Mouse (Mus musculus): ENCODE results near the gene 9430007A20Rik. TPM values are rescaled to one million over a fixed set of nuclear protein-coding genes. Genes with fewer than 3 reads are reported as not detected.

The 9430007A20Rik gene
- polyA plus RNA-seq, 1 experiment: not detected

GRCm38 (mm10) chr4:144559792-144560191 is 40.2 kb downstream of the 9430007A20Rik start:
- Histone ChIP-seq H3K4me1 (ENCODE audit: control insufficient read depth, insufficient read depth, low read length) (no peaks in the 10 kb centered on the region), H3K27ac (ENCODE audit: insufficient read depth, low read length) (no peak overlapping the region)

DNA sequence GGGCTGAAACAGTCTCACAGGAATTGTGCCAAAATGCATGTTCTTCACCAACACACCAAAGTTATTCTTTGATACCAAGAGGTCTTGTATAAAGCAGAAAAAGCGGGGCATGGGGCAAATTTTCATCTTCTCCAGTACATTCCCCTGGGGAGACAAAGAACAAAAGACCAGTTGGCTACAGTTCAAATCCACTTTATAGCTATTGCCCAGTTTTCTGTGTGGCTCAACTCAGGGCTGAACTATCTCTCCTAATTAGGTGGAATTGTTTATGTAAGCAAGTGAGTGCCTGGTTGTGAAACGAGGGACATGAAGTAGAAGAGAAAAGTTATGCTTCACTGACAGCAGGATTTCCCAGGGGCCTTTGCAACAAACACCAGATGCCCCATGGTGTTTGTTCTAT is 41.6 kb downstream of the 9430007A20Rik start:
- H3K36me3 ChIP-seq (ENCODE audit: control insufficient read depth, insufficient read depth, low read length, poor library complexity, severe bottlenecking): no peaks in the 10 kb centered on the region
- no peak overlapping the region for H3K27ac ChIP-seq (ENCODE audit: insufficient read depth, low read length)
- no peaks in the 10 kb centered on the region for H3K4me1 ChIP-seq (ENCODE audit: control insufficient read depth, insufficient read depth, low read length)
- H3K9ac ChIP-seq (ENCODE audit: low read depth, poor library complexity, severe bottlenecking): no peak overlapping the region
- H3K27me3 ChIP-seq (ENCODE audit: control insufficient read depth, insufficient read depth, low read length, poor library complexity, severe bottlenecking): no peaks in the 10 kb centered on the region
- no peak overlapping the region for H3K4me3 ChIP-seq (ENCODE audit: low read depth, low read length)
- TF ChIP-seq POLR2A (IDR thresholded peaks at IDR 0.05; ENCODE audit: insufficient read depth, low read length) (no peak), EP300 (IDR thresholded peaks at IDR 0.05; ENCODE audit: insufficient read depth, low read depth, low read length) (no peak)
- H3K9me3 ChIP-seq (replicated peaks; ENCODE audit: control insufficient read depth, insufficient read depth, low read length, poor library complexity, severe bottlenecking): no peaks in the 10 kb centered on the region

More at GRCm38 (mm10) chr4:144559792-144560191, 40.2 kb downstream of the 9430007A20Rik start:
- H3K36me3 ChIP-seq (ENCODE audit: control insufficient read depth, insufficient read depth, low read length, poor library complexity, severe bottlenecking): no peaks in the 10 kb centered on the region
- no peak overlapping the region for H3K4me3 ChIP-seq (ENCODE audit: low read depth, low read length)
- no peaks in the 10 kb centered on the region for H3K9me3 ChIP-seq (replicated peaks; ENCODE audit: control insufficient read depth, insufficient read depth, low read length, poor library complexity, severe bottlenecking)
- H3K27me3 ChIP-seq (ENCODE audit: control insufficient read depth, insufficient read depth, low read length, poor library complexity, severe bottlenecking): no peaks in the 10 kb centered on the region
- TF ChIP-seq EP300 (IDR thresholded peaks at IDR 0.05; ENCODE audit: insufficient read depth, low read depth, low read length) (no peak), CTCF (IDR thresholded peaks at IDR 0.05; ENCODE audit: low read depth, low read length) (no peak), POLR2A (IDR thresholded peaks at IDR 0.05; ENCODE audit: insufficient read depth, low read length) (no peak)
- H3K9ac ChIP-seq (ENCODE audit: low read depth, poor library complexity, severe bottlenecking): no peak overlapping the region

DNA sequence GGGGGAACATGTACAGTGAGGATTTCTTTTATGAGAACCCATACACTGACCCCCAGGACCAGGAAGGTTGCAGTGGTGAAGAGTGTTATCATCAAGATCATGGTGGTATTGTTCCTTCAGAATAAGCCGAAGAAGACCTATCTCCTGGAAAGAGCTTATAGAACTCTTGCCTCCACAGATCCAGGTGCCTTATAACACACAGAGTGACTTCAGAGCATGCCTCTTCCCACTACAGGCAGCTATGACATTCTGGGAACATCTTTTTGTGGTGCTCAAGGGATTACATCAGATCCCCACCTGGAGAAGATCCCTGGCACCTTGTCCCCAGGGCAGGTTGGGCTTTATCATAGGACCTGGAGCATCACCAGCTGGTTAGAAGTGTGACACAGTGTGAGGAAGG is 45.4 kb downstream of the 9430007A20Rik start, which contains the start of gene Gm13124:
Gene Gm13124 (minus strand): TSS at position 101 of the 400 bp plus-strand sequence.
- H3K4me1 ChIP-seq (ENCODE audit: control insufficient read depth, insufficient read depth, low read length): no peaks in the 10 kb centered on the region
- TF ChIP-seq EP300 (IDR thresholded peaks at IDR 0.05; ENCODE audit: insufficient read depth, low read depth, low read length) (no peak), POLR2A (IDR thresholded peaks at IDR 0.05; ENCODE audit: insufficient read depth, low read length) (no peak), CTCF (IDR thresholded peaks at IDR 0.05; ENCODE audit: low read depth, low read length) (no peak)
- H3K9me3 ChIP-seq (replicated peaks; ENCODE audit: control insufficient read depth, insufficient read depth, low read length, poor library complexity, severe bottlenecking): no peaks in the 10 kb centered on the region
- H3K27ac ChIP-seq (ENCODE audit: insufficient read depth, low read length): no peak within 1 kb of the TSS
- no peaks in the 10 kb centered on the region for H3K27me3 ChIP-seq (ENCODE audit: control insufficient read depth, insufficient read depth, low read length, poor library complexity, severe bottlenecking)
- H3K4me3 ChIP-seq (ENCODE audit: low read depth, low read length): no peak within 1 kb of the TSS
- no peaks in the 10 kb centered on the region for H3K36me3 ChIP-seq (ENCODE audit: control insufficient read depth, insufficient read depth, low read length, poor library complexity, severe bottlenecking)
- no peak within 1 kb of the TSS for H3K9ac ChIP-seq (ENCODE audit: low read depth, poor library complexity, severe bottlenecking)

DNA sequence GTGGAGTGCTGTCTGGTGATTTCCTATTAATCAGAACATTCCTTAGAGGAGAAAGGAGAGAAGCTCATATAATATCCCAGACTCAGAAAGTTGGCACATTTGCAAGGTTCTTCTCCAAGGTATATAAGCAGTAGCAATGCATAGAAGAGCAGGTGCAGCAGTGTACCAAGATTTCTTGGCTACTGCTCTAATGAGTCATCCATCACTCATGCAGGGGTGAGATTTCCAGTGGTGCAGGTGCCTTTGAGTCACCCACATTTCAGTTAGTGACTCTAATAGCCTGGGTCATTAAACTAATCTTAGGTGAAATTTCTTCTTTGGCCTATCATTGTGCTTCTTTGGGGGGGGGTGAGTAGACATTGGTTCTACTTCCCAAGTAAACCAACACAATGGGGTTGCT is 48.1 kb downstream of the 9430007A20Rik start:
- TF ChIP-seq POLR2A (IDR thresholded peaks at IDR 0.05; ENCODE audit: insufficient read depth, low read length): no peak
- no peak for TF ChIP-seq EP300 (IDR thresholded peaks at IDR 0.05; ENCODE audit: insufficient read depth, low read depth, low read length)
- Histone ChIP-seq H3K4me3 (ENCODE audit: low read depth, low read length) (no peak overlapping the region), H3K36me3 (ENCODE audit: control insufficient read depth, insufficient read depth, low read length, poor library complexity, severe bottlenecking) (no peaks in the 10 kb centered on the region), H3K27me3 (ENCODE audit: control insufficient read depth, insufficient read depth, low read length, poor library complexity, severe bottlenecking) (no peaks in the 10 kb centered on the region), H3K4me1 (ENCODE audit: control insufficient read depth, insufficient read depth, low read length) (no peaks in the 10 kb centered on the region), H3K27ac (ENCODE audit: insufficient read depth, low read length) (no peak overlapping the region), H3K9me3 (replicated peaks; ENCODE audit: control insufficient read depth, insufficient read depth, low read length, poor library complexity, severe bottlenecking) (no peaks in the 10 kb centered on the region), H3K9ac (ENCODE audit: low read depth, poor library complexity, severe bottlenecking) (no peak overlapping the region)

Other genes with a start within 250 kb of the 9430007A20Rik start
- not detected in 2 replicates for gene Pramel5, start 239.3 kb upstream of the 9430007A20Rik start, polyA plus RNA-seq (2011; ENCODE audit: insufficient read depth, insufficient read length, low read depth, missing spikeins)
- not detected in 2 replicates for gene Gm13128, start 189.6 kb upstream of the 9430007A20Rik start, polyA plus RNA-seq (2011; ENCODE audit: insufficient read depth, insufficient read length, low read depth, missing spikeins)
- gene Gm13119, start 161.9 kb upstream of the 9430007A20Rik start, polyA plus RNA-seq (2011; ENCODE audit: insufficient read depth, insufficient read length, low read depth, missing spikeins): not detected in 2 replicates
- gene Pramef20, start 141.9 kb upstream of the 9430007A20Rik start, polyA plus RNA-seq (2011; ENCODE audit: insufficient read depth, insufficient read length, low read depth, missing spikeins): not detected in 2 replicates
- gene Pramef12, start 111.4 kb upstream of the 9430007A20Rik start, polyA plus RNA-seq (2011; ENCODE audit: insufficient read depth, insufficient read length, low read depth, missing spikeins): 33.3 and 36.0 TPM in 2 replicates
- not detected in 2 replicates for gene 1700012P22Rik, start 81.0 kb upstream of the 9430007A20Rik start, polyA plus RNA-seq (2011; ENCODE audit: insufficient read depth, insufficient read length, low read depth, missing spikeins)
- gene Gm9944, start 66.5 kb upstream of the 9430007A20Rik start, polyA plus RNA-seq (2011; ENCODE audit: insufficient read depth, insufficient read length, low read depth, missing spikeins): not detected in 2 replicates
- not detected in 2 replicates for gene Aadacl3, start 56.1 kb upstream of the 9430007A20Rik start, polyA plus RNA-seq (2011; ENCODE audit: insufficient read depth, insufficient read length, low read depth, missing spikeins)
- not detected in 2 replicates for gene Gm13124, start 45.3 kb downstream of the 9430007A20Rik start, polyA plus RNA-seq (2011; ENCODE audit: insufficient read depth, insufficient read length, low read depth, missing spikeins)
- not detected in 2 replicates for gene Aadacl4, start 93.9 kb downstream of the 9430007A20Rik start, polyA plus RNA-seq (2011; ENCODE audit: insufficient read depth, insufficient read length, low read depth, missing spikeins)
- not detected in 2 replicates for gene Gm436, start 166.5 kb downstream of the 9430007A20Rik start, polyA plus RNA-seq (2011; ENCODE audit: insufficient read depth, insufficient read length, low read depth, missing spikeins)
- not detected in 2 replicates for gene Gm13178, start 201.6 kb downstream of the 9430007A20Rik start, polyA plus RNA-seq (2011; ENCODE audit: insufficient read depth, insufficient read length, low read depth, missing spikeins)